Comparison of ENCODE assay signal across 8 mouse cellular contexts in genomic region chr6:50263670-50264069, GRCm38 (mm10). TPM values are rescaled to one million over a fixed set of nuclear protein-coding genes. Genes with fewer than 3 reads are reported as not detected.
DNase-seq lines count a peak whose midpoint lies in the region; ATAC-seq lines count a peak whose summit lies in the region.

Gsdme (minus strand) TSS chr6:50263862.

- H3K4me1 ChIP-seq in liver, embryonic 11.5 days (replicated peaks; ENCODE audit: control insufficient read depth, insufficient read depth, low read length): 0 out of 2 replicates have a peak, but pooled peaks cover 2% of the 10 kb centered on the region
- peaks cover 20% of the 10 kb centered on the region; the same call in 1 of the 2 replicates for H3K4me1 ChIP-seq in forebrain, embryonic 13.5 days
- peaks cover 14% of the 10 kb centered on the region for H3K4me1 ChIP-seq in neural tube, embryonic 14.5 days (ENCODE audit: control insufficient read depth, insufficient read depth, low read length)

- no peak within 1 kb of the TSS for H3K4me3 ChIP-seq in liver, embryonic 11.5 days (ENCODE audit: low read depth, low read length)
- H3K4me3 ChIP-seq in forebrain, embryonic 13.5 days: no peak within 1 kb of the TSS
- H3K4me3 ChIP-seq in neural tube, embryonic 14.5 days (ENCODE audit: low read depth, low read length): no peak within 1 kb of the TSS

- DNase-seq in liver, embryonic 11.5 days (ENCODE audit: low spot score): no peak
- DNase-seq in liver: no peak
- no peak for DNase-seq in left cerebral cortex, postnatal 10 days (ENCODE audit: extremely low spot score in 1 of 2, low spot score in 2 of 2)
- DNase-seq in spleen, adult 18-20 months: no peak
- DNase-seq in urinary bladder, adult 2 months (ENCODE audit: low spot score): no peak

- H3K9ac ChIP-seq in liver, embryonic 11.5 days (ENCODE audit: low read depth, low read length): no peak within 1 kb of the TSS
- H3K9ac ChIP-seq in forebrain, embryonic 13.5 days: no peak within 1 kb of the TSS
- no peak within 1 kb of the TSS for H3K9ac ChIP-seq in neural tube, embryonic 14.5 days (replicated peaks; ENCODE audit: low read depth, low read length)

- intact Hi-C loops in left cerebral cortex, postnatal 10 days (cut with DNase I): no loop called here

- no peak for ATAC-seq in liver, embryonic 11.5 days (replicated peaks; ENCODE audit: low FRiP score)
- no peak for ATAC-seq in forebrain, embryonic 13.5 days
- ATAC-seq in neural tube, embryonic 14.5 days (ENCODE audit: low read depth): no peak
- no peak for ATAC-seq in erythroid progenitor cell, adult 5-6 weeks (replicated peaks; ENCODE audit: low FRiP score, poor library complexity, severe bottlenecking)

- H3K9me3 ChIP-seq in liver, embryonic 11.5 days (ENCODE audit: control insufficient read depth, low read length): no peaks in the 10 kb centered on the region
- no peaks in the 10 kb centered on the region for H3K9me3 ChIP-seq in forebrain, embryonic 13.5 days (replicated peaks)
- no peaks in the 10 kb centered on the region for H3K9me3 ChIP-seq in neural tube, embryonic 14.5 days (ENCODE audit: control insufficient read depth, low read length)

- H3K36me3 ChIP-seq in liver, embryonic 11.5 days (ENCODE audit: control insufficient read depth, insufficient read depth, low read length): no peaks in the 10 kb centered on the region
- H3K36me3 ChIP-seq in forebrain, embryonic 13.5 days (ENCODE audit: poor library complexity, severe bottlenecking): no peaks in the 10 kb centered on the region
- H3K36me3 ChIP-seq in neural tube, embryonic 14.5 days (ENCODE audit: control insufficient read depth, insufficient read depth, low read length): no peaks in the 10 kb centered on the region

- no peak within 1 kb of the TSS for H3K4me2 ChIP-seq in liver, embryonic 11.5 days
- H3K4me2 ChIP-seq in forebrain, embryonic 13.5 days: no peak within 1 kb of the TSS
- no peak within 1 kb of the TSS for H3K4me2 ChIP-seq in neural tube, embryonic 14.5 days (ENCODE audit: low read depth, low read length)

- H3K27me3 ChIP-seq in liver, embryonic 11.5 days (replicated peaks; ENCODE audit: control insufficient read depth, insufficient read depth, low read length): peaks cover 9% of the 10 kb centered on the region; the same call in 1 of the 2 replicates
- H3K27me3 ChIP-seq in forebrain, embryonic 13.5 days: no peaks in the 10 kb centered on the region
- H3K27me3 ChIP-seq in neural tube, embryonic 14.5 days (ENCODE audit: control insufficient read depth, insufficient read depth, low read length): no peaks in the 10 kb centered on the region

- 65% methylated on average over 6 of the region's 6 CpGs for WGBS in liver, embryonic 11.5 days
- 91% methylated on average over 6 of the region's 6 CpGs for WGBS in forebrain, embryonic 13.5 days
- WGBS in neural tube, embryonic 14.5 days: 81% methylated on average over 6 of the region's 6 CpGs

- no peak within 1 kb of the TSS for H3K27ac ChIP-seq in liver, embryonic 11.5 days (ENCODE audit: low read depth, low read length)
- H3K27ac ChIP-seq in forebrain, embryonic 13.5 days: no peak within 1 kb of the TSS
- H3K27ac ChIP-seq in neural tube, embryonic 14.5 days (ENCODE audit: low read depth, low read length): no peak within 1 kb of the TSS

RNA-seq across cellular contexts. Expression of gene Gsdme, which starts in this region (rescaled TPM):
- polyA plus RNA-seq in liver, embryonic 11.5 days (2014; fragmentation: Nextera tagmentation; extraction: Ambion mirVana): 28.6 and 30.2 TPM in 2 replicates
- polyA plus RNA-seq in forebrain, embryonic 13.5 days (2015; fragmentation: Nextera tagmentation; extraction: Ambion mirVana): 63.8 and 67.4 TPM in 2 replicates
- total RNA-seq in left cerebral cortex, postnatal 10 days (2021): 10 to 100 TPM; 16.4 TPM
- polyA plus RNA-seq in neural tube, embryonic 14.5 days (2014; fragmentation: Nextera tagmentation; extraction: Ambion mirVana): 93.9 and 99.0 TPM in 2 replicates
- 2.1 and 4.0 TPM in 2 replicates for total RNA-seq in erythroid progenitor cell, adult 5-6 weeks (2015; ENCODE audit: low replicate concordance)
- total RNA-seq in erythroid progenitor cell, adult 5-6 weeks (2017; ENCODE audit: low replicate concordance): 1.2 and 3.6 TPM in 2 replicates
- 4.1 and 5.2 TPM in 2 replicates for polyA plus RNA-seq in urinary bladder, adult 2 months (2012; rRNA removed)
